ENCODE assay signal across 16 mouse cellular contexts in genomic region chr19:7434887-7435286, GRCm38 (mm10). TPM values are rescaled to one million over a fixed set of nuclear protein-coding genes. Genes with fewer than 3 reads are reported as not detected.
DNase-seq lines count a peak whose midpoint lies in the region; TF ChIP-seq lines count a peak whose summit lies in the region.
"Had no signal": no experiment of that assay in that cellular context is flagged by ENCODE, and none has a peak within 500 bp of the region (broad histone marks: within the 10 kb centered on the region; RNA-seq: fewer than 3 reads in every experiment).

No protein-coding gene starts in this region.

- no peaks in the 10 kb centered on the region for H3K9me3 ChIP-seq in heart, embryonic 10.5 days
- H3K9me3 ChIP-seq: embryonic facial prominence, embryonic 12.5 days; heart, embryonic 15.5 days; hindbrain, embryonic 10.5 days had no signal

- no peak overlapping the region for H3K27ac ChIP-seq in heart, embryonic 10.5 days
- no peak overlapping the region for H3K27ac ChIP-seq in testis, adult 2 months (ENCODE audit: control insufficient read depth, insufficient read depth, low read depth, low read length)
- H3K27ac ChIP-seq: embryonic facial prominence, embryonic 12.5 days; heart, embryonic 15.5 days; hindbrain, embryonic 10.5 days; hindbrain, embryonic 14.5 days had no signal

- H3K36me3 ChIP-seq in heart, embryonic 10.5 days: peaks cover 51% of the 10 kb centered on the region
- peaks cover 5% of the 10 kb centered on the region for H3K36me3 ChIP-seq in testis, adult 2 months (ENCODE audit: control insufficient read depth, insufficient read depth, low read length)

- intact Hi-C loops in heart, postnatal 10 days (cut with DNase I): loop anchor here (5.0 kb wide), 1 partner anchor 368 kb away; no protein-coding TSS in a partner anchor

- TF ChIP-seq POLR2A in testis, adult 2 months (IDR thresholded peaks at IDR 0.05; ENCODE audit: control insufficient read depth, low read depth, low read length): no peak

- no peaks in the 10 kb centered on the region for H3K27me3 ChIP-seq in heart, embryonic 10.5 days (ENCODE audit: insufficient read depth, poor library complexity, severe bottlenecking)
- H3K27me3 ChIP-seq in testis, adult 2 months (ENCODE audit: control insufficient read depth, insufficient read depth, low read length): no peaks in the 10 kb centered on the region
- H3K27me3 ChIP-seq: embryonic facial prominence, embryonic 12.5 days; heart, embryonic 15.5 days had no signal

- TF ChIP-seq CTCF in testis, adult 2 months (IDR thresholded peaks at IDR 0.05; ENCODE audit: control insufficient read depth, insufficient read depth, insufficient replicate concordance, low read depth, low read length): no peak

- H3K4me3 ChIP-seq in heart, embryonic 10.5 days: no peak overlapping the region
- peak overlapping the region; percentile 59 for H3K4me3 ChIP-seq in testis, adult 2 months (ENCODE audit: control insufficient read depth, low read depth, low read length)
- H3K4me3 ChIP-seq: embryonic facial prominence, embryonic 12.5 days; heart, embryonic 15.5 days; hindbrain, embryonic 10.5 days had no signal

- DNase-seq in cerebellum, postnatal 14 days: peak; percentile 68 to 80
- DNase-seq in cerebellum, adult 11 months: no peak
- DNase-seq in heart, embryonic 10.5 days (ENCODE audit: low spot score): peak; percentile 7
- DNase-seq in heart, postnatal 10 days: no peak
- no peak for DNase-seq in testis, postnatal 10 days (ENCODE audit: low spot score)
- DNase-seq in layer of hippocampus, adult 9-10 months (ENCODE audit: low spot score): no peak
- DNase-seq: adrenal gland, postnatal 10 days; cerebellum, adult 2 months; cerebellum, postnatal 25 days; heart, adult 18-20 months; kidney, adult 18-20 months had no signal

- no peaks in the 10 kb centered on the region for H3K4me1 ChIP-seq in heart, embryonic 10.5 days
- H3K4me1 ChIP-seq in testis, adult 2 months (ENCODE audit: control insufficient read depth, insufficient read depth, low read length): no peaks in the 10 kb centered on the region
- H3K4me1 ChIP-seq: embryonic facial prominence, embryonic 12.5 days; hindbrain, embryonic 10.5 days had no signal

- WGBS in heart, embryonic 10.5 days: 79% methylated on average over 2 of the region's 2 CpGs

RNA-seq across cellular contexts. Expression of gene 2700081O15Rik, which starts 17.5 kb away (rescaled TPM):
- polyA plus RNA-seq in heart, embryonic 10.5 days (2016; fragmentation: Nextera tagmentation; extraction: Ambion mirVana): 3.1 and 5.1 TPM in 2 replicates
- total RNA-seq in heart, postnatal 10 days (2021): 10 to 100 TPM; 25.1 to 32.8 TPM
- polyA plus RNA-seq in testis, adult 2 months (2012; rRNA removed): 1.9 and 2.4 TPM in 2 replicates

RNA-seq across cellular contexts. Expression of gene Rtn3, which starts 48.2 kb away (rescaled TPM):
- polyA plus RNA-seq in heart, embryonic 10.5 days (2016; fragmentation: Nextera tagmentation; extraction: Ambion mirVana): 132 and 143 TPM in 2 replicates
- 100 to 1,000 TPM in 1 of 2 experiments, 10 to 100 TPM in 1; 99.1 to 107 TPM for total RNA-seq in heart, postnatal 10 days (2021)
- 70.5 and 88.7 TPM in 2 replicates for polyA plus RNA-seq in testis, adult 2 months (2012; rRNA removed)

RNA-seq across cellular contexts. Expression of gene Spindoc, which starts 52.1 kb away (rescaled TPM):
- polyA plus RNA-seq in heart, embryonic 10.5 days (2016; fragmentation: Nextera tagmentation; extraction: Ambion mirVana): 26.8 and 35.5 TPM in 2 replicates
- total RNA-seq in heart, postnatal 10 days (2021): 10 to 100 TPM; 27.2 to 28.5 TPM
- polyA plus RNA-seq in testis, adult 2 months (2012; rRNA removed): 63.6 and 70.6 TPM in 2 replicates

RNA-seq across cellular contexts. Expression of gene Atl3, which starts 59.0 kb away (rescaled TPM):
- polyA plus RNA-seq in heart, embryonic 10.5 days (2016; fragmentation: Nextera tagmentation; extraction: Ambion mirVana): 7.7 and 8.4 TPM in 2 replicates
- 10 to 100 TPM; 33.4 to 34.8 TPM for total RNA-seq in heart, postnatal 10 days (2021)
- polyA plus RNA-seq in testis, adult 2 months (2012; rRNA removed): 188 and 193 TPM in 2 replicates

Comparison
In these comparisons a context has a peak if more than half of its experiments do, and no peak if none do; other contexts are left out.
1. DNase-seq: peak in cerebellum, postnatal 14 days (2 of 2) and heart, embryonic 10.5 days (single experiment); none in cerebellum, adult 11 months (single experiment), heart, postnatal 10 days (0 of 2), testis, postnatal 10 days (single experiment) and layer of hippocampus, adult 9-10 months (single experiment).